Mouse (Mus musculus): ENCODE measurements around the gene Gm20388. TPM values are rescaled to one million over a fixed set of nuclear protein-coding genes. Genes with fewer than 3 reads are reported as not detected.
A peak's percentile ranks its signal among the peaks of the same experiment; 100 is the strongest.

Gene Gm20388
- polyA plus RNA-seq, 1 experiment from 2014 or later = not detected

DNA sequence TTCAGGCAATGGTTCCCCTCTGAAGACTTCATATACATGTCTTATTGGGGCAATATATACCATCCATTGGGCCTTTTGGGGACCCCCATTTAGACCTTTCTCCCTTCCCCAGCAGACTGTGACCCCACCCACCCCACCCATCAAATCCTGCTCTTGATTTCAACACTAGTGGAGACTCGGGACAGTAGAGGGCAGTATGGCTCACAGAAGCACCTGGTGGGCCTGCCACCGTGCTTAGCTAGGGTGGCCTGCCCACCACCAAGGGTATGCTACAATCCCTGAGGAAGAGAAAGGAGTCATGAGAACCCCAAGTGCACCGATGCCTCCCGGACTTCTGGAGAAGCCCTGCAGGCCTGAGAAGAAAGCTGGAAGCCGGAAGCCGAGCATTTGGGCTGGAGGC lies 2428.2 kb downstream of the Gm20388 start:
- Histone ChIP-seq H3K27ac (replicated peaks) (no peak overlapping the region), H3K4me1 (replicated peaks; ENCODE audit: control insufficient read depth, insufficient read depth) (0 out of 2 replicates have a peak, but pooled peaks cover 2% of the 10 kb centered on the region), H3K36me3 (ENCODE audit: control insufficient read depth, insufficient read depth, low read length) (peaks cover 4% of the 10 kb centered on the region; the same call in 1 of the 2 replicates), H3K27me3 (ENCODE audit: control insufficient read depth, insufficient read depth, low read length) (no peaks in the 10 kb centered on the region; the same call in 1 of the 2 replicates), H3K4me3 (ENCODE audit: low read depth, low read length) (no peak overlapping the region), H3K9ac (ENCODE audit: low read length) (no peak overlapping the region), H3K9me3 (ENCODE audit: control insufficient read depth, low read length) (no peaks in the 10 kb centered on the region), H3K4me2 (replicated peaks; ENCODE audit: low read depth) (no peak overlapping the region)
- WGBS = 70% methylated on average over 6 of the region's 6 CpGs
- DNase-seq (ENCODE audit: low spot score) (no peak), ATAC-seq (ENCODE audit: low FRiP score, low TSS enrichment) (no peak)
- TF ChIP-seq CTCF (IDR thresholded peaks at IDR 0.05; ENCODE audit: low read depth) (peak; percentile 56), EP300 (optimal IDR thresholded peaks at IDR 0.05) (no peak)

GRCm38 (mm10) chr8:122340761-122341160 lies 2430.1 kb downstream of the Gm20388 start:
- no peaks in the 10 kb centered on the region for H3K36me3 ChIP-seq (ENCODE audit: control insufficient read depth, insufficient read depth, low read length)
- H3K9me3 ChIP-seq (ENCODE audit: control insufficient read depth, low read length) = no peaks in the 10 kb centered on the region
- no peak overlapping the region for H3K9ac ChIP-seq (ENCODE audit: low read length)
- H3K27ac ChIP-seq (replicated peaks) = no peak overlapping the region
- WGBS = 75% methylated on average over 3 of the region's 3 CpGs
- DNase-seq (ENCODE audit: low spot score) (no peak), ATAC-seq (ENCODE audit: low FRiP score, low TSS enrichment) (no peak)
- peaks cover 2% of the 10 kb centered on the region; the same call in 1 of the 2 replicates for H3K4me1 ChIP-seq (replicated peaks; ENCODE audit: control insufficient read depth, insufficient read depth)
- TF ChIP-seq EP300 (optimal IDR thresholded peaks at IDR 0.05) (no peak), CTCF (IDR thresholded peaks at IDR 0.05; ENCODE audit: low read depth) (no peak)
- no peak overlapping the region for H3K4me3 ChIP-seq (ENCODE audit: low read depth, low read length)
- H3K4me2 ChIP-seq (replicated peaks; ENCODE audit: low read depth) = no peak overlapping the region
- no peaks in the 10 kb centered on the region for H3K27me3 ChIP-seq (ENCODE audit: control insufficient read depth, insufficient read depth, low read length)

DNA sequence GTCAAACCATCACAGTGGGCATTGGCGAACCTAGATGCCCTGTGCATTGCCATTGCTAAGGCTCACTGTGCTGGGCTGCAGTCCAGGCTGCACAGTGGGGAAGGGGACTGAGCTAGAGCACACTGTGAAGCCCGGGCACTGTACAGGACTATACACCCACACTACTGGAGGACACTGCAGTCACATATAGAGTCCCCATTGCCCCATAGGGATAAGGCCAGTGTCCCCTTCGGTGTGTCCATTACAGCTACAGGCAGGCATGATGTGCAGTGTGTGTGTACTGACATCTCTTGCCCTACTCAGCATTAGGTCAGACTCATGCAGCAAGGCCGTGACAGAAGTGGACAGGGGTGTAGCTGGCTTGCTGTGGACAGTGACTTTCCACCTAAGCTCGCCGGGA lies 2431.1 kb downstream of the Gm20388 start:
- H3K36me3 ChIP-seq (ENCODE audit: control insufficient read depth, insufficient read depth, low read length) = no peaks in the 10 kb centered on the region
- DNase-seq (ENCODE audit: low spot score) (no peak), ATAC-seq (ENCODE audit: low FRiP score, low TSS enrichment) (no peak)
- WGBS = 69% methylated on average over 6 of the region's 6 CpGs
- H3K9ac ChIP-seq (ENCODE audit: low read length) = no peak overlapping the region
- TF ChIP-seq EP300 (optimal IDR thresholded peaks at IDR 0.05) (no peak), CTCF (IDR thresholded peaks at IDR 0.05; ENCODE audit: low read depth) (no peak)
- H3K27me3 ChIP-seq (ENCODE audit: control insufficient read depth, insufficient read depth, low read length) = no peaks in the 10 kb centered on the region
- no peak overlapping the region for H3K4me3 ChIP-seq (ENCODE audit: low read depth, low read length)
- H3K27ac ChIP-seq (replicated peaks) = no peak overlapping the region
- peaks cover 2% of the 10 kb centered on the region; the same call in 1 of the 2 replicates for H3K4me1 ChIP-seq (replicated peaks; ENCODE audit: control insufficient read depth, insufficient read depth)
- no peak overlapping the region for H3K4me2 ChIP-seq (replicated peaks; ENCODE audit: low read depth)
- H3K9me3 ChIP-seq (ENCODE audit: control insufficient read depth, low read length) = no peaks in the 10 kb centered on the region

DNA sequence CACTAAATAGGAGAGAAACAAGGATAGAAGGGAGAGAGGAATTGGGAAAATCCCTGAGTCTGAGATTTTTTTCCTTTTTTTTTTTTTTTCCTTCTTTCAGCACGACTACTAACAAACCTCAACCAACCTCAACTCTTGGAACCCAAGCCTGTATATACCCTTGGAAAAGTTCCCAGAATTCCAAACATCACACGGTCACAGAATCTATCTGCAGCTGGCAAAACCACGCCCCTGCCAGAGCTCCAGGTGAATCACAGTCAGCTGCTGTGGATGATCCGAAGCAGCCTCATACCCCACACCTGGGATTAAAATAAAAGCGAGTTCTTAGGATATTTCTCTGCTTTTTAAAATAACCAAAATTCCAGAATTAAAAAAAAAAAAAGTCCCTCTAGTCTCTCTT lies 2431.7 kb downstream of the Gm20388 start:
- TF ChIP-seq CTCF (IDR thresholded peaks at IDR 0.05; ENCODE audit: low read depth) = no peak

DNA sequence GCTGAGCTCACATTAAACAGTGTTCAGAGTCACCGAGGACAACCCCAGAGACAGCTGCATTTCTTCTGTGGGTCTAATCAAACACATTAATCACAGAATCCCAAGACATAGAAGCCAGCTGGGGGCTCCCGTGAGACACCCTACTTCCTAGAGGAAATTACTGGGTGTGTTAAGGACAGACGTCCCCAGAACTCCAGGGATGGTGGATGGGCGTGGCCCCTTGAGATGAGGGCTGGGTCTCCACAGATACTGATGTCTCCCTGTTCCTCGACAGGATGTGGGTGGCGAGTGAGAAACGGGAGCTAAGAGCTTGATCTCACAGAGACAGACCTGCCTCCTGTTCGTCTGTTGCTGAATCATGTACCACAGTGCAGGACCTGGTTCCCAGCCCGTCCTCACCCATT lies 2432.2 kb downstream of the Gm20388 start:
- Histone ChIP-seq H3K4me2 (replicated peaks; ENCODE audit: low read depth) (peak overlapping the region; percentile 51), H3K27me3 (ENCODE audit: control insufficient read depth, insufficient read depth, low read length) (no peaks in the 10 kb centered on the region), H3K36me3 (ENCODE audit: control insufficient read depth, insufficient read depth, low read length) (no peaks in the 10 kb centered on the region), H3K9ac (ENCODE audit: low read length) (no peak overlapping the region), H3K4me1 (replicated peaks; ENCODE audit: control insufficient read depth, insufficient read depth) (peaks cover 2% of the 10 kb centered on the region; the same call in 1 of the 2 replicates), H3K4me3 (ENCODE audit: low read depth, low read length) (peak overlapping the region; percentile 6; the same call in 1 of the 2 replicates), H3K27ac (replicated peaks) (no peak overlapping the region), H3K9me3 (ENCODE audit: control insufficient read depth, low read length) (no peaks in the 10 kb centered on the region)
- ATAC-seq (ENCODE audit: low FRiP score, low TSS enrichment) = no peak
- 0 out of 2 replicates have a peak, but pooled peaks have one; percentile 10 for TF ChIP-seq CTCF (IDR thresholded peaks at IDR 0.05; ENCODE audit: low read depth)
- TF ChIP-seq EP300 (optimal IDR thresholded peaks at IDR 0.05) = no peak
- WGBS = 4% methylated on average over 9 of the region's 9 CpGs
- DNase-seq (ENCODE audit: low spot score) = no peak

More for the DNA sequence above, 2431.7 kb downstream of the Gm20388 start:
- H3K9me3 ChIP-seq (ENCODE audit: control insufficient read depth, low read length) = no peaks in the 10 kb centered on the region
- DNase-seq (ENCODE audit: low spot score) = no peak
- H3K9ac ChIP-seq (ENCODE audit: low read length) = no peak overlapping the region
- WGBS = 18% methylated on average over 5 of the region's 5 CpGs
- H3K4me2 ChIP-seq (replicated peaks; ENCODE audit: low read depth) = no peak overlapping the region
- no peaks in the 10 kb centered on the region for H3K27me3 ChIP-seq (ENCODE audit: control insufficient read depth, insufficient read depth, low read length)
- H3K4me1 ChIP-seq (replicated peaks; ENCODE audit: control insufficient read depth, insufficient read depth) = peaks cover 2% of the 10 kb centered on the region; the same call in 1 of the 2 replicates
- H3K4me3 ChIP-seq (ENCODE audit: low read depth, low read length) = no peak overlapping the region
- no peak overlapping the region for H3K27ac ChIP-seq (replicated peaks)
- no peaks in the 10 kb centered on the region for H3K36me3 ChIP-seq (ENCODE audit: control insufficient read depth, insufficient read depth, low read length)
- no peak for ATAC-seq (ENCODE audit: low FRiP score, low TSS enrichment)

DNA sequence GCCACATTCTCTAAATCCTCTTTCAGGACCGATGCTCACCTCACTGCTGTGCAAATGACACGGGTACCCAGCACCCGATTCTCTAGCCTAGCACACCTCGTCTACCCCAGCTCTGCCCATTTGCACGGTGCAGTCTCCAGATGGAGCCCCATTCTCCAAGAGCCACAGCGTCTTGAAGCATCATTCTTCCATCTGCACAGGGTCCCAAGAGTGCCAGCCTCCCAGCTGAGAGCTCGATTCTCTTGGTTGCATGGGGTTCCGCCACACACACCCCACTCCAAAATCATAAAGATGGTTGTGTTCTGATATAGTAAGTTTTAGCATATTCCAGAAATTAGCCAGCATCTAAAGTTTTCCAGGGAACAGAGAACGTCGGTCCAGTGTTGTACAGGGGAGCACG lies 2432.7 kb downstream of the Gm20388 start:
- WGBS = 7% methylated on average over 11 of the region's 11 CpGs
- H3K4me2 ChIP-seq (replicated peaks; ENCODE audit: low read depth) = peak overlapping the region; percentile 51
- no peaks in the 10 kb centered on the region for H3K27me3 ChIP-seq (ENCODE audit: control insufficient read depth, insufficient read depth, low read length)
- no peaks in the 10 kb centered on the region for H3K9me3 ChIP-seq (ENCODE audit: control insufficient read depth, low read length)
- no peak for DNase-seq (ENCODE audit: low spot score)
- no peak for TF ChIP-seq CTCF (IDR thresholded peaks at IDR 0.05; ENCODE audit: low read depth)
- no peak for TF ChIP-seq EP300 (optimal IDR thresholded peaks at IDR 0.05)
- peaks cover 2% of the 10 kb centered on the region; the same call in 1 of the 2 replicates for H3K4me1 ChIP-seq (replicated peaks; ENCODE audit: control insufficient read depth, insufficient read depth)
- H3K4me3 ChIP-seq (ENCODE audit: low read depth, low read length) = peak overlapping the region; percentile 25
- no peak overlapping the region for H3K9ac ChIP-seq (ENCODE audit: low read length)
- ATAC-seq (ENCODE audit: low FRiP score, low TSS enrichment) = no peak
- H3K36me3 ChIP-seq (ENCODE audit: control insufficient read depth, insufficient read depth, low read length) = no peaks in the 10 kb centered on the region
- no peak overlapping the region for H3K27ac ChIP-seq (replicated peaks)
